Mouse (Mus musculus) layer of hippocampus, postnatal 25 days (tissue): Measurements from ENCODE around the gene Ctsw. TPM values are rescaled to one million over a fixed set of nuclear protein-coding genes. Genes with fewer than 3 reads are reported as not detected.

Source experiments
- DNase-seq, 2 experiments: peaks; one replicate each; pipeline ENCODE4 v3.0.0; 2022; ENCODE audit warnings: mixed read lengths in 2 of 2, low spot score in 1 of 2; ENCODE audit errors: extremely low spot score in 1 of 2
- total RNA-seq, 2 experiments: library from RNA; stranded (reverse); gene quantifications; 2 replicates each; pipeline ENCODE4 v1.2.3; 2021

Ctsw gene
- total RNA-seq, 2 experiments from 2014 or later: not detected

DNA sequence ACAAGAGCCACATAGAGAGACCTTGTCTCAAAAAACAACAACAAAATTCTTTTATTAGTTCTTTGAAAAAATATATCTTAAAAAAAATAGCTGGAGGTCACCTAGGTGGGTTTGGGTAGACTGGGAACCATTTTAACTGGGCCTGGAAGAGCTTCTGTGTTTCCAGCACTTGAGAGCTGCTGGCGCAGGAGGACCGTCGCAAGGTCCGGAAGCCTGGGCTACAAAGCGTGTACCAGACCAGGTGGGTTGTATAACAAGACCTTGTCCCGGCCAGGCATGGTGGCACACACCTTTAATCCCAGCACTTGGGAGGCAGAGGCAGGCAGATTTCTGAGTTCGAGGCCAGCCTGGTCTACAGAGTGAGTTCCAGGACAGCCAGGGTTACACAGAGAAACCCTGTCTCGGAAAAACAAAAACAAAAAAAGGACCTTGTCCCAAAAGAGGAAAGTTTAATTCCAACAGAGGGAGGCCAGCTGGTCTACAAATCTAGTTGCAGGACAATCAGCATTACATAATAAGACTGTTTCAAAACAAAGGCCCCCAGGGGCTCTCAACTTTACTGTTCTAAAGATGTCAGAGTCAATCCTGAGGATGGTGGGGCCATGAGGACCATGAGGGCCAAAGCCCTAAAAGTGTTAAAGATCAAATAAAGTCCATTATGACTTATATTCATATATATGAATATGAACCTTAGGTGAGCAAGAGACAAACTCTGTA, 49.4 kb downstream of the Ctsw start:
- DNase-seq: no peak

Other genes with a start within 250 kb of the Ctsw start
- 10 to 100 TPM; 54.2 to 57.6 TPM for gene Pacs1, start 195.4 kb downstream of the Ctsw start, total RNA-seq
- 100 to 1,000 TPM; 201 to 202 TPM for gene Sf3b2, start 173.1 kb downstream of the Ctsw start, total RNA-seq
- 100 to 1,000 TPM; 114 to 129 TPM for gene Gal3st3, start 170.2 kb downstream of the Ctsw start, total RNA-seq
- gene Catsper1, start 132.8 kb downstream of the Ctsw start, total RNA-seq: not detected
- gene Cst6, start 118.9 kb downstream of the Ctsw start, total RNA-seq: 1 to 10 TPM; 6.1 to 6.7 TPM
- gene Eif1ad, start 101.8 kb downstream of the Ctsw start, total RNA-seq: 10 to 100 TPM; 19.5 to 23.7 TPM
- gene Banf1, start 101.3 kb downstream of the Ctsw start, total RNA-seq: 10 to 100 TPM; 85.3 to 93.2 TPM
- 10 to 100 TPM; 83.7 to 99.3 TPM for gene Sart1, start 79.8 kb downstream of the Ctsw start, total RNA-seq
- gene Tsga10ip, start 66.0 kb downstream of the Ctsw start, total RNA-seq: not detected
- gene Drap1, start 43.5 kb downstream of the Ctsw start, total RNA-seq: 100 to 1,000 TPM; 278 to 311 TPM
- gene AI837181, start 43.4 kb downstream of the Ctsw start, total RNA-seq: 10 to 100 TPM; 68.2 to 71.1 TPM
- gene Fosl1, start 21.0 kb downstream of the Ctsw start, total RNA-seq: not detected
- gene Ccdc85b, start 10.6 kb downstream of the Ctsw start, total RNA-seq: 10 to 100 TPM; 32.9 to 35.9 TPM
- 100 to 1,000 TPM in 1 of 2 experiments, 10 to 100 TPM in 1; 99.4 to 110 TPM for gene Fibp, start 7.9 kb downstream of the Ctsw start, total RNA-seq
- gene Efemp2, start 5.4 kb upstream of the Ctsw start, total RNA-seq: 10 to 100 TPM; 11.0 to 11.6 TPM
- 10 to 100 TPM; 33.2 to 38.2 TPM for gene Mus81, start 19.9 kb upstream of the Ctsw start, total RNA-seq
- 1,000 to 10,000 TPM; 1,427 to 1,527 TPM for gene Cfl1, start 21.9 kb upstream of the Ctsw start, total RNA-seq
- gene 1700020D05Rik, start 35.3 kb upstream of the Ctsw start, total RNA-seq: 1 to 10 TPM; 4.5 to 9.2 TPM
- gene Snx32, start 42.0 kb upstream of the Ctsw start, total RNA-seq: 10 to 100 TPM; 78.0 to 86.5 TPM
- gene Ovol1, start 92.1 kb upstream of the Ctsw start, total RNA-seq: not detected
- 1 to 10 TPM; 7.7 to 8.2 TPM for gene Ap5b1, start 99.5 kb upstream of the Ctsw start, total RNA-seq
- gene Rnaseh2c, start 133.4 kb upstream of the Ctsw start, total RNA-seq: 10 to 100 TPM; 67.6 to 85.2 TPM
- 10 to 100 TPM; 83.1 to 87.8 TPM for gene Kat5, start 141.7 kb upstream of the Ctsw start, total RNA-seq
- 10 to 100 TPM; 20.6 to 22.0 TPM for gene Rela, start 169.0 kb upstream of the Ctsw start, total RNA-seq
- 10 to 100 TPM; 15.3 to 16.1 TPM for gene Sipa1, start 195.2 kb upstream of the Ctsw start, total RNA-seq
- 10 to 100 TPM; 17.4 to 21.1 TPM for gene Map3k11, start 220.2 kb upstream of the Ctsw start, total RNA-seq
- 10 to 100 TPM; 59.8 to 73.9 TPM for gene Pcnx3, start 220.4 kb upstream of the Ctsw start, total RNA-seq
- not detected for gene Kcnk7, start 235.9 kb upstream of the Ctsw start, total RNA-seq